Mouse (Mus musculus) c-Kit-positive CD71-positive TER-119-positive erythroid progenitor cells, embryonic 14.5 days (primary cell): ENCODE results near the gene Ggt5.
A peak's percentile ranks its signal among the peaks of the same experiment; 100 is the strongest.
"Not testable (repeated sequence)": the region's sequence is repeated elsewhere in the genome, so short reads cannot be mapped to it uniquely, and the experiment has no call there.

ENCODE experiments used
- DNase-seq: peaks from one replicate; pipeline ENCODE4 v3.0.0-alpha.2; 2013; ENCODE audit warnings: low spot score

The Ggt5 gene

GRCm38 (mm10) chr10:75589129-75589528 lies at the start of gene Ggt5:
TSS of gene Ggt5 (plus strand) at chr10:75589340.
- no peak for DNase-seq

GRCm38 (mm10) chr10:75547901-75548300 lies 41.2 kb upstream of the Ggt5 start:
- DNase-seq, result no peak

- DNase-seq, result no peak
Measured at GRCm38 (mm10) chr10:75548486-75548885, 40.7 kb upstream of the Ggt5 start.

DNA sequence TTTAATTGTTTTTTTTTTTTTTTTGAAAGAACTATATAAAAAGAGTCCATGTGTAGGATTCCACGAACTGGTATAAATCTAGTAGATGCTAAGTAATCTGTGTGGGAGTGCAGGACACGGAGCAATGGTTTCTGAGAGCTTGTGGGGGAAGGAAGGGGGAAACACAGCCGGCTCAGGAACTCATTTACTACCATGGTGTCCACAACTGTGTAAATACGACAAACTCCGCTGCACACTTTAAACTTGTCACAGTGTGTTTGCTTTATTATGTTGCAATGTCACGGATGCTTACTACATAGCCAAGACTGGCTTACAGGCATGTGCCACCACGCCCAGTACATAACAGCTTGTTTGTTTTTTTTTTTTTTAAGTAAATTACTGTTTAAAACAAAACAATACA lies 39.3 kb upstream of the Ggt5 start:
- no peak for DNase-seq

DNA sequence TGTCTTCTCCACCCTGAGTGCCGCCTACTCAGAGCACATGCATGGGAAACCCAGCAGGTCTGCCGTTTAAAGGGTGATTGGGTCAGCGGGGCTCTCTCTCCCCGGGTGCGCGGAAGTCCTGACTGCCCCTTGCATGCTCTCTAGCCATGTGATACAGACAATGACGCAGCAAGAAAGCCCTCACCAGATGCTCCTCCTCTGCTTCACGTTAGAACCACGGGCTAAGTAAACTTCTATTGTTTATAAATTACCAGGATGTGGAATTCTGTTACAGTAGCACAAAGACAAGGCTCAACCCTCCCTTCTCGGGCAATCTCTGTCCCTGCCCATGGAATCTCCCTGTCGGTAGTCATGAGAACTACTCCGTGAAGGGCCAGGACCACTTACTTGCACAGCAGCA lies 38.0 kb upstream of the Ggt5 start:
- no peak for DNase-seq

DNA sequence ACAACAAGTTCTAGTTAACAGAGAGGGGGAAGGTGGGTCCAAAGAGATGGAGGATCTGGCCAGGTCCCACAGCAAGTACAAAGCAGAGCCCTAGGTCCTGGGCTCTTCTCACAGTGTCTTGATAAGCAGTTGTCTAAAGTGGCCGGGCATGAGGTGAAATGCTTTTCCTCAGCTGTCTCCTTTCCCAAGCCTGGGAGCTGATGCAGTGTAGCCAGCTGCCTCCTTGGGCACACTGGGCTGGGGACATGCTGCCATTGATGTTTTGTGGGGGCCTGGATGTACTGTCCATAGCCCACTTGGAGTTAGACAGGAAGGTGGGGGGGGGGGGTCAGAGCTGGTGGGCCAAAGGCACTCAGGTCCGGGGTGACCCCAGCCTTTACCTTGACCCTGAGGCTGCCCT lies 37.0 kb upstream of the Ggt5 start:
- no peak for DNase-seq

DNA sequence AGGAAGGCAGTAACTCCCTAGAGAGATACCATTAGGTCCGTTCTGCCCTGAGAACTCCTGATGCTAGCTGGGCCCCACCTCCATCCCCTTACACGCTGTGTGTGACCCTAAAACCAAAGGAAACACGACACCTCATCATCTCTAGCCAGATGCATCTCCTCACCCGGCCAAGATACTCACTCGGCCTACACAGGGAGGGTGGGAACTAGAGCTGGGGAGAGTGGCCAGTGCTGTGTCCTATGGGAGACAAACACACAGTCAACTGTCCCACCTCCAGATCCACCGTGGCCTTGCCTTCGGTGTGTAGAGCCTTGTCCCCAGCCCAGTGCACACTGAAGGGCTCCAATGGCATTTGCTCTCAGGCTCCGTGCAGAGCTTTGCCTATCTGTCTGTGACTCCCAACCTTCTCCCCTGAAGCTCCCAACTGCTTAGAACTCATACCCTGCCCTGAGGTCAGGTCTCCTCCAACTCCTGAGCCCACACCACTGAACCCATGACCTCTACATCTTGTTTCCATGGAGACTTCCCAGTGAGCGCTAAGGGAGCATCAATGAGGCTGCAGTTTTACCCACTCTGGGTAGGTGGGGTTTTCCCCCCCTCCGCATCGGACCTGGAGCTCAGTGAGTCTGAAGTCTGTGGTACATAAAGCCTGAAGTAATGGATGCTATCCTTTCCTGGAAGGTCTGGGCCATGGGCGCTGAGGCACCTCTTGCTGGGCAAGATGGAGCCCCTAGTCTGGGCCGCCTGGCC lies 36.3 kb upstream of the Ggt5 start:
- DNase-seq, result no peak

DNA sequence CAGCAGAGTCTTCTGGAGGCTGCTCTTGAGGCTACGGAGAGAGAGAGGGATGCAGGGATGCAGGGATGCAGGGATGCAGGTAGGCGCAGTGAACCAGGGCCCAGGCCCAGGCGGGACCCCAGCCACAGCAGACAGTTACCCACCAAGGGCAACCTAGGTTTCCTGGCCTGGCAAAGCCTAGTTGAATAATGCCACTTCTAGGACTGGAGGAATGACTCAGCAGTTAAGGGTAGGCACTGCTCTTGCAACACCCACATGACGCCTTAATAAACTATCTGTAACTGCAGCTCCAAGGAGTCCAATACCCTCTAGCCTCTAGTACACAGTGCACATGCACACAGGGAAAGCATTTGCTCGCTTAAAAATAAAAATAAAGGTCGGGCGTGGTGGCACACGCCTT lies 35.0 kb upstream of the Ggt5 start:
- DNase-seq, result peak; percentile 16

- DNase-seq, result no peak
Measured at GRCm38 (mm10) chr10:75555557-75555956, 33.6 kb upstream of the Ggt5 start.

DNA sequence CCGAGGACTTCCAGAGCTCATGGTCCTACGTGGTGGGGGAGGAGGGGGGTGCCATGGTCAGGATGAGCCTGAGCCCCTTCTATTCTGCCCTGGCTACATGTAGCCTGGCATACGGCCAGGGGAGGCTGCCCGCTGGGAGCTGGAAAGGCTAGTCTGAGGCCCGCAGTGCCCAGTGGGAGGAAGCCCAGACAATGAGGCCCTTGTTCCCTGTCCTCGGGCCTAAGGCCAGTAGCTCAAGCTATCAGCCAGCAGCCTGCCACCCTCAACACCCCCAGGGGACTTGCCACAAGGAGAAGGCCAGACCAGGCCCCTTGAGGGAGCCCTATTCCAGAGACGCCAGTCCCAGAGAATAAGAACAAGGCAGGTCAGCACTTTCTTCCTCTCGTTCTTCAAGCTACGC lies 33.1 kb upstream of the Ggt5 start:
- DNase-seq, result no peak

- DNase-seq, result no peak
Measured at GRCm38 (mm10) chr10:75558515-75558914, 30.6 kb upstream of the Ggt5 start.

DNA sequence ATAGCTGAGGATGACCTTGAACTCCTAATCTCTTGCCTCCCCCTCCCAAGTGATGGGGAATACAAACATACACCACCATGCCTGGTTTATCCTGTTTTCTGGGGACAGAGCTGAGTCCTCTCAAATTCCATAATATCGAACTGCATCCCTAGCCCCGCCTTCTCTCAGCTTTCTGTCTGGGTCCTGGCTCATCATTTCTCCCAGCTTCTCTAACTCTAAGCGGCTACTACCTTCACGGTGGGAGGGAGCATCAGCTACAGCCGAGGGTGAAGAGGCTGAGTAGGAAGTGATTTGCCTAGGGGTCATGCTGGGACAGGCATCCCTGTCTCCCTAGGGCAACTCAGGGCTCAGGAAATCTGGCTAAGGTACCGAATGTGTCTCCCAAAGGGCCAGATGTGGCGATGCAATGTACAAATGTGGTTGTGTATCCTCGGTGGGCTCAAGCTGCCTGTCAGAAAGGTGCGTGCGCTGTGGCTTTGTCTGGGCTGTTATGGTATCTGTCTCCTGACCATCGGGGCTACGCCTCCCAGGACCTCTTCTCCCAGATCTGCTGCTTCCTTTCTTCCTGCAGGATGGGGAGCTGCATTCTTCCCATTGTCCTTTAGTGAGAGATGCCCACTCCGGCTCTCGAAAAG lies 30.0 kb upstream of the Ggt5 start:
- DNase-seq, result no peak

DNA sequence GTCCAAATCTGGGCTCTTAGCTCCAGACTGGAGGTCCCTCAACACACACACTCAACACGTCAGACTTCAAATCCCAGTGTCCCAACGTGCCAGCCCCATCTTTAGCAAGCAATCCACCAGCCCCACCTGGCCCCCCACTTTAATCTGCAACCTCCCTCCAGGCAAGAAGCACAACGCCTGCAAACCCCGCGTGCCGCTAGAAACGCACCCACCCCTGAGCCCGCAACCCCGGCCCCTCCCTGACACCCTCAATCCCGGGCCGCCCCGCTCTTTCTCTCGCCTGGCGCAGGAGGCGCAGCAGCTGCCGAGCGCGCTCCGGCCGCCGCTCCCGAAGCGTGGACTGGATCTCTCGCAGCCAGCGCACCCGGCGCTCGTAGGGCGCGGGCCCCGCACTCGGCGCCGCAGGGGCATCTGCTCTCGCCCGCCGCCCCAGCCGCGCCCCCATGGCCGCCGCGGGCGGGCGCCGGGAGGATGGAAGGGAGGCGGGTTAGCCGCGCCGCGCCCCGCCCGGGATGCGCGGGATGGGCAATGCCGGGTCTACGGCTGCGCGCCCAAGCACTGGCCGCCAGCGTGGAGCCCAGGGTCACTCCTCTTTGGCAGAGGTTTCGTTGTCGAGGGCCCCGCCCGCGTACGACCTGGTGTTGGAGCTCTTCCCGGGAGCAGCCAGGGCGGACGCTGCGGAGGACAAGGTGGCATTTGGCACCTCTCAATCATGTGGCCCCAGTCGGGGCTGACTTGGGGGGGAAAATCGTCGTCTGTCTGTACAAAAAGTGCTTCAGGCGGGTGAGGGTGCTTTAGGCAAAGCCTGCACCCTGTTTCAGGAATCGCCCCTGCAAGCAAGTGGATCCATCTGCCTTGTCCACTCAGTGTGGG lies 29.2 kb upstream of the Ggt5 start, which contains the start of gene Lrrc75b:
TSS of gene Lrrc75b (minus strand) at position 655 of the 873 bp plus-strand sequence.
- no peak for DNase-seq

- no peak for DNase-seq
Measured at GRCm38 (mm10) chr10:75560549-75560899, 28.6 kb upstream of the Ggt5 start.

DNA sequence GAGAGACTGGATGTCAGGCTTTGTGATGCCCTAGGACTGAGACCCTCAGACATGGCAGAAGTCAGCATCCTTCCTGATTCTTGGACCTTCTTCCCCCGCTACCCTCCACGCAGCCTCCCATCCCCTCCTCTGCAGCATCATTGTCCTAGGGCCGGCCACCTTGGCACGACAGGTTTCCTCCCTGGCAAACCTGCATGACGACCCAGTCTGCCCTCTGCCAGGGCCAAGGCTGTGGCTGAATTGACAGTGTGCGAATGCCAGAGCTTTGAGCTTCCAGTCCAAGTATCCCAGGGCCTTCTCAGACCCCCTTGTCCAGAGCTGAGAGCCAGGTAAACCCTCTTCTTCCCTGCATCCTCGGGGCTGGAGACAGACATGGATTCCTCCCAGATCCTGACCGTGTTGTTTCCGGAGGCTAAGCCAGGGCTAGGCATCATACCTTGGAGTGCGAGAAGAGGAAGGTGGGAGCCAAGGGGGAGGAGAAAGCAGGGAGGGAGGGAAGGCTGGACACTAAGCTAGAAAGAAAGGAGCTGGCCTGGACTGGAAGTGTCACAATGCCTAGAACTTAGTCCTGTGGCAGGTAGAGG lies 28.0 kb upstream of the Ggt5 start, which contains the start of gene Ggt1:
TSS of gene Ggt1 (plus strand) at position 534 of the 584 bp plus-strand sequence.
- no peak for DNase-seq

DNA sequence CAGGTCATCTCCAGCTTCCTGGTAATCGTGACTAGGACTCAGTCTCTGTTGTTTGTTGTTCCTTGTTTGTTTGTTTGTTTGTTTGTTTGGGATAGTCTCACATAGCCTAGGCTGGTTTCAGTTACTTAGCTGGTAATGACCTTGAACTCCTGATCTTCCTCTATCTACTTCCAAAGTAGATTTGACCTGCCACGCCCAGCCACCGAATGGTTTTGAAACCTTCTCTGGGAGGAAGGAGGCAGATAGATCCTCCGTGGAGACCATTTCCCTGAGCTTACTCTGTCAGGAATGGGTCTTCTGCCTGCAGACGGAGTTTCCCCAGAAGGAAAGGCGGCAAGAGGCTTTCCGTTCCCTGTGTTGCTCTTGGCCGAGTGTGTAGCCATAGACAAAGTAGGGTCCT lies 26.5 kb upstream of the Ggt5 start:
- DNase-seq, result no peak

GRCm38 (mm10) chr10:75564687-75565265 lies 24.4 kb upstream of the Ggt5 start:
- DNase-seq, result no peak

DNA sequence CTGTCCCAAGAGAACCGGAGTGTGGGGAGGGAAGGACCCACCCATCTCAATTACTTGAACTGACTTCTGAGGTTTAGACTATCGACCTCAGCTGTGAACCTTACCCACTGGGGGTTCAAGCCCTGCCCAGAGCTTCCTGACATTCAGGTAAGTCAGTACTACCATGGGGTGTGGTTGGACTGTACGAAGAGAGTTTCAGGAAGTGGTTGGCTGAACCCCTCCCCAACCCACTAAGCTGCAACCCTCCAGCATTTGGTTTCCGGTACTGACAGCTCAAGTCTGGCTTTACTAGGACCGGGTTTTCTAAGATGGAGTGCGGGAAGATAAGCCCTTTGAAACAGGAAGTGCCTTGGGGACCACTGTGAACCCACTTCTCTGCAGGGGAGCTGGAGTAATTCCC lies 23.7 kb upstream of the Ggt5 start:
- DNase-seq, result no peak

- no peak for DNase-seq
Measured at GRCm38 (mm10) chr10:75565906-75566305, 23.2 kb upstream of the Ggt5 start.

- no peak for DNase-seq
Measured at GRCm38 (mm10) chr10:75566321-75566720, 22.8 kb upstream of the Ggt5 start.

DNA sequence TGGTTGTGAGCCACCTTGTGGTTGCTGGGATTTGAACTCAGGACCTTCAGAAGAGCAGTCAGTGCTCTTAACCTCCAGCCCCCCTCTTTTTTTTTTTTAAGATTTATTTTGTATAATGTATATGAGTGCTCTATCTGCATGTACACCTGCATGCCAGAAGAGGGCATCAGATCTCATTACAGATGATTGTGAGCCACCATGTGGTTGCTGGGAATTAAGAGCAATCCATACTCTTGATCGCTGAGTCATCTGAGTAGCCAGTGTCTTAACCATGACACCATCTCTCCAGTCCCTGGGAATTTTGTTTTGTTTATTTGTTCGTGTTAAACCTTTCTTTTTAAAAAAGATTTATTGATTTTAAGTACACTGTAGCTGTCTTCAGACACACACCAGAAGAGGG lies 22.4 kb upstream of the Ggt5 start:
- not testable (repeated sequence) for DNase-seq

GRCm38 (mm10) chr10:75568029-75568428 lies 21.1 kb upstream of the Ggt5 start:
- no peak for DNase-seq
